Mouse (Mus musculus): ENCODE measurements at regions not wholly inside any gene's neighbourhood (a gene's known extent, or its start where the extent isn't known, plus 50 kb on each side); places are given as distances from the start of the nearest gene placed in this dataset.
A peak's percentile ranks its signal among the peaks of the same experiment; 100 is the strongest.
"Not testable (repeated sequence)": the region's sequence is repeated elsewhere in the genome, so short reads cannot be mapped to it uniquely, and the experiment has no call there.

DNA sequence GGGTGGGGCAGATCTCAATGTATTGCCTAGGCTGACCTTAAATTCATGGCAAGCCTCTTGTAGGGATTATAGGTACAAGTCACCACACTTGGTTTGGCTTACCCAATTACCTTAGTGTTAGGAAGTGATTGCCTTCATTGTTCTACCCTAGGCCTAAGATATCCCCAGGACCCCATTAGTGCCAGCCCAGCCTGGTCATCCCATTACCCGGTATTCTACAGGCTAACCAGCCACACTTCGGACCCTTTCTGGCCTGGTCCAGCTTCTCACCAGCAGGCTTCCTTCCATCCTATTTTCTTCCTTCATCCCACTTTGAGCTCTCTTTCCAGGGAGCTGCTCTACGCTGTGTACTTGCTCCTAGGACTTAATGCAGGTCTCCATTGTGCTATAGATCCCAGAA lies 59.5 kb downstream of the Tex35 start:
- no peak for ATAC-seq
- 81% methylated on average over 3 of the region's 3 CpGs for WGBS
- H3K36me3 ChIP-seq, result no peaks in the 10 kb centered on the region

DNA sequence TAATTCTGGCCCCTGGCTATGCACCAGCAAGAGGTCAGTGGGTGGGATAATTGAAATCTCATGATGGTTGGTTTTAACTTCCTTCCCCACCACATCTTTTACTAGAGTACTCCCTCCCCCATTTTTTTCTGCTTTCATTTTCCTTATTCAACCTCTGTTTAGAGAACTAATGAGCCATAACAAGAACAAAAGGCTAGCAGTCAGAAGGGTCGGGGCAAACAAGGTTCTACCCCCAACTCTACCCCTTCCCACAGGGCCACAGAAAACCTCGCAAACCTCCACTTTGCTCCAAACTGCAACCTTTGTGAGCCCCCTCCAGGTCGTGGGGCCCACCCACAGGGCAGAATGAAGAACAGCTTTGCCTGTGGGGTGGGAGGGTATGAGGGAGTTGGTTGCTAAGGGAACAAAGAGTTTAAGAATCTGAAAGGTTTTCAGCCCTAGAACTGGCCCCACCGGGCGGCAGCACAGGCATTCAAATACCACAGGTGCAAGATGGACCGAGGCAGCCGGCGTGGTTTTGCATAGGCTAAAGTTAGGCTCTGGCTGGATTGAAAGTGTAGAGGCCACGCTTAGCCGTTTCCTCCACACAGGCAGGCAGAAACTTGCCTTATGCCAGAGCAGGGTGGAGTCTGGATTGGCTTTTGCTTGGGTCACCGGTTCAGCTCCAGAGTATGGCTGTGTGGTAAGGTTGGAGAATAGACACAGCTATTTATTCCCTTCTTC lies 60.1 kb downstream of the Tex35 start:
- no peak overlapping the region for H3K4me2 ChIP-seq (replicated peaks)

More for the DNA sequence above, 59.5 kb downstream of the Tex35 start:
- Histone ChIP-seq H3K9ac (replicated peaks) (no peak overlapping the region), H3K9me3 (no peaks in the 10 kb centered on the region), H3K4me1 (replicated peaks) (peaks cover 22% of the 10 kb centered on the region), H3K4me3 (replicated peaks) (no peak overlapping the region), H3K27ac (no peak overlapping the region), H3K27me3 (no peaks in the 10 kb centered on the region; the same call in 1 of the 2 replicates), H3K4me2 (replicated peaks) (no peak overlapping the region)

DNA sequence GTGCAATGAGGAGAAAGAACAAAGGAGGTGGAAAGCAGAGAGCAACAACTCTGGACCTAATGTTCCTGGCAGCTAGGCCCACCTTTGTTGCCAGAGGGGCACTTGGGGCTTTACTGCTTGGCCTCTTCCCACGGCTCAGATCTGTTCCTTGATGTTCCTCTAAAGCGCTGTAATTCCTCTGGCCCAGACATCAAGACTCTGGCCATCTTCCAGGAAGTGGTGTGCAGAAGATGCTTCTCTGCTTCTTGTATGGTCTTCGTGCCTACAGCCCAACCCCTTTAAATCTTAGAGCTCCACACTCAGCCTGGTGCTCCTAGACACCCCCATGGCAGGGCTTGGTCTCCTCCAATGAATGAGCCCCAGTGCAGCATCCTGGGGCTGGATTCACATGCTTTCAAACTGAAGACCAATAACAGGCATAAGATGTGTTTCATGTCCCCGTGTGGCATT lies 60.7 kb downstream of the Tex35 start:
- 45% methylated on average over 4 of the region's 4 CpGs for WGBS
- no peak overlapping the region for H3K4me3 ChIP-seq (replicated peaks)
- no peak overlapping the region for H3K9ac ChIP-seq (replicated peaks)
- ATAC-seq, result peak; percentile 43; the same call in 1 of the 2 replicates
- H3K27me3 ChIP-seq, result no peaks in the 10 kb centered on the region; the same call in 1 of the 2 replicates
- peaks cover 27% of the 10 kb centered on the region for H3K4me1 ChIP-seq (replicated peaks)
- H3K4me2 ChIP-seq (replicated peaks), result no peak overlapping the region
- H3K36me3 ChIP-seq, result no peaks in the 10 kb centered on the region
- no peaks in the 10 kb centered on the region for H3K9me3 ChIP-seq
- no peak overlapping the region for H3K27ac ChIP-seq

More for the DNA sequence above, 60.1 kb downstream of the Tex35 start:
- Histone ChIP-seq H3K9ac (replicated peaks) (no peak overlapping the region), H3K9me3 (no peaks in the 10 kb centered on the region), H3K36me3 (no peaks in the 10 kb centered on the region), H3K4me3 (replicated peaks) (no peak overlapping the region), H3K27me3 (no peaks in the 10 kb centered on the region; the same call in 1 of the 2 replicates), H3K27ac (0 out of 2 replicates have a peak overlapping the region, but pooled peaks have one; percentile 16), H3K4me1 (replicated peaks) (peaks cover 27% of the 10 kb centered on the region)
- ATAC-seq, result peak; percentile 55
- WGBS, result 7% methylated on average over 11 of the region's 11 CpGs

DNA sequence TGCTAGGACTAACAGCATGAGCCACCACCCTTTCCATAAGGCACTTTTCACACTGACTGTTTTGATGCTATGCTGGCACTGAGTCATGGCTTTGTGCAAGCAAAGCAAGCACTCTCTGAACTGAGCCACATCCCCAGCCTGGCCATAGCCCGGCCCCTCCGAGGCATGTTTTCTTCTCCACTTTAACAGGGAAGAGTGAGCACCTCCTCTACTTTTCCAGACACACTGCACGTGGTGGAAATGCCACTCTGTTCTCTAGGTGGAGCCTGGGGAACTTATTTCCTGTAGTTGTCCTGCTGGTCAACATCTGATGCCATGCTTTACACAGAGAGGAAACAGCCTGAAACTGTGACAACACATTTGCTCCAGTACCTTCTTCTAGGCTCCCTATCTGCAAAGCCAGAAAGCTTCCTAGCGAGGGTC lies 61.7 kb downstream of the Tex35 start:
- no peak for ATAC-seq
- 88% methylated on average over 4 of the region's 4 CpGs for WGBS
- Histone ChIP-seq H3K4me3 (replicated peaks) (no peak overlapping the region), H3K27ac (no peak overlapping the region), H3K9ac (replicated peaks) (no peak overlapping the region), H3K4me2 (replicated peaks) (no peak overlapping the region), H3K36me3 (no peaks in the 10 kb centered on the region), H3K4me1 (replicated peaks) (peaks cover 23% of the 10 kb centered on the region), H3K27me3 (no peaks in the 10 kb centered on the region; the same call in 1 of the 2 replicates), H3K9me3 (no peaks in the 10 kb centered on the region)

DNA sequence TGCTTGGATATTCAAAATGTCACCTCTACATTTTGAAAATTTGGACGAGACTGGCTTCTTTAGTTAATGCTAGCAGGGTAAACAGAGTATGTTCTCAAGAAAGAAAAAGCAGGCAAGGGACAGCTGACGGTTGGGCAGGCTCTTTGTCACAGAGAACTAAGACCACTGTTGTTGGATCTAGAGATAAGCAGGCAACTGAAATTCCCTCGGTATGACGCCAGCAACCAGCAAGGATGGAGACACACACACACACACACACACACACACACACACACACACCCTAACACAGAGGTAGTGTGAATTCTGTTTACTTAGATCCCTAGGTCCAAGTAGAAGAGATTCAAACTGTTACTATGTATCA lies 68.7 kb downstream of the Tex35 start:
- WGBS, result 11% methylated on average over 4 of the region's 4 CpGs
- H3K27ac ChIP-seq, result peak overlapping the region; percentile 84
- H3K36me3 ChIP-seq, result no peaks in the 10 kb centered on the region
- no peaks in the 10 kb centered on the region for H3K9me3 ChIP-seq
- H3K27me3 ChIP-seq, result no peaks in the 10 kb centered on the region
- ATAC-seq, result peak; percentile 68
- H3K9ac ChIP-seq (replicated peaks), result no peak overlapping the region
- H3K4me1 ChIP-seq (replicated peaks), result peaks cover 52% of the 10 kb centered on the region
- no peak overlapping the region for H3K4me3 ChIP-seq (replicated peaks)
- H3K4me2 ChIP-seq (replicated peaks), result peak overlapping the region; percentile 27

DNA sequence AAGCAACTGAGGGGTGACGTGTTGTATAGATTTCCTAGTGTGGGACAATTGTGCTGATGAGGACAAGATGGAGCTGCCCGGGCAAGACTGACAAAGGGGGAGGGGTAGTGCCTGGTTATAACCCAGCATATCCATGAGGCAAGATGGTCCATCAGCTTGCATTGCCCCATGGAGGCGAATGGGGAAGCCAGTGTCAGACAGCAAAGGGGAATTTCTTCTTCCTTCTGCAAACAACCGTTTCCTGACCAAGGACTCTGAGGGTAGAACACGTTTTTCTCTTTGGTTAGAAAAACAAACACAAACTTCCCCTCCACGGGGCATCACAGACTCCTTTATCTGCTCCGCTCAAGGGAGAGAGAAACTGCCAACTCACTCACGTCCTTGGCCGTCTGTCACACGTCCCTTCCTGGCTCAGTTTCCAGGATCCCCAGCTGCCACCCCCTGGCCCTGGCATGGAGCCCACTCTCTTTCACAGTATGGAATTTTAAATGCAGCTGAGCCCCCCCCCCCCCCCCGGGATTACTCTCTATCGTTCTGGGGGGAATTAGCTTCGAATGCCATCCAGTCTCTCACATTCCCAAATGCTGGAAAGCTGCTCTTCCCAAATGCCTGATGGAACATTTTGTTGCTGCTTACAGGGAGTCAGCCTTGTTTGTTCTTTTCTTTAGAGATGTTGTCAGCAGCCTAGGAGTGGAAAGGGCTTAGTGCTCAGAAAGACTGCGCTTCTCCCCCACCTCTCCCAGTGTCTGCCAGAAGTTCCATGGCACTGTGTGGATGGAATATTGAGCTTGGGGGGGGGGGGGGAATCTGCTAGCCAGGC lies 69.3 kb downstream of the Tex35 start:
- peak; percentile 89 for ATAC-seq
- Histone ChIP-seq H3K27ac (peak overlapping the region; percentile 84), H3K9ac (replicated peaks) (0 out of 2 replicates have a peak overlapping the region, but pooled peaks have one; percentile 3), H3K4me1 (replicated peaks) (peaks cover 52% of the 10 kb centered on the region), H3K4me2 (replicated peaks) (peak overlapping the region; percentile 27), H3K9me3 (no peaks in the 10 kb centered on the region), H3K4me3 (replicated peaks) (no peak overlapping the region), H3K36me3 (no peaks in the 10 kb centered on the region), H3K27me3 (no peaks in the 10 kb centered on the region)
- WGBS, result 11% methylated on average over 14 of the region's 14 CpGs

DNA sequence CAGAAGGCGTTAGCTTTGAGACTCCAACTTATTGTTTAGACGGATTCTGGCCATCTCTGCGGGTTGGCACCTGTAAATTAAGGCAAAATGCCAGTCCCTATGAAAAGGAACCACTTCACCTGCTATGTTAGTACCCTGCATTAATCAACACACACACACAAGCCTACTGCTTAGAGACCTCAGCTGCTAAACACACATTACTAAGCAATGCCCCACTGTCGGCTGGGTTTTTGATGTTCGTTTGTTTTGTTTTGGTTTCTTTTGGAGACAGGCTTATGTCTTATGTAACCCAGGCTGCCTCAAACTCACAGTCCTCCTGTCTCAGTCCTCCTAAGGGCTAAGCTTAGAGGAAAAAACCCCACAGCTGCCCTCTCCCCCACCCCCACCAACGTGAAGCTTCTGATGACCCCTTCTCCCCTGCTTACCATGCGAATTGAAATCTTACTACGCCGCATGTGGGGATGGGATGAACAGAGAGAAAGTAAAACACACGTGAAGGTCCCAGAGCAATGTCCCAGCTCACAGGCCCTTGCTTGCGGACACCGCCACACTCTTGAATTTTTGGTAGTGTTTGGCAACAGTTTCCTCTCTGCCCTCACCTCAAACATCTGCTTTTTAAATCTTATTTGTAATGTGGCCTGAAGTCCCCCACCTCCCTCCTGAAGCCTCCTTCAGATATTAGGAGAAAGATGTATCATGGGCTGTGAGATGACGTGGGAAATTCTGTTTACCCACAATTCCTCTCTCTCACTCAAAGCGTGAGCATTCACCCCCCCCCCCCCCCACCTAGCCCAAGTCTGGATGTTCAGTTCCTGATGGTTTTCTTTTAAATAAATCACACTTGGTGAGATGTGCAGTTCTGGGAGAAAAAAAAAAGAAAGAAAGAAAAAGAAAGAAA lies 70.1 kb downstream of the Tex35 start:
- no peak overlapping the region for H3K9ac ChIP-seq (replicated peaks)
- no peaks in the 10 kb centered on the region for H3K36me3 ChIP-seq
- WGBS, result 62% methylated on average over 14 of the region's 14 CpGs
- peak overlapping the region; percentile 84 for H3K27ac ChIP-seq
- no peak for ATAC-seq
- no peaks in the 10 kb centered on the region for H3K27me3 ChIP-seq
- no peak overlapping the region for H3K4me3 ChIP-seq (replicated peaks)
- peak overlapping the region; percentile 27 for H3K4me2 ChIP-seq (replicated peaks)
- no peaks in the 10 kb centered on the region for H3K9me3 ChIP-seq
- peaks cover 47% of the 10 kb centered on the region for H3K4me1 ChIP-seq (replicated peaks)

DNA sequence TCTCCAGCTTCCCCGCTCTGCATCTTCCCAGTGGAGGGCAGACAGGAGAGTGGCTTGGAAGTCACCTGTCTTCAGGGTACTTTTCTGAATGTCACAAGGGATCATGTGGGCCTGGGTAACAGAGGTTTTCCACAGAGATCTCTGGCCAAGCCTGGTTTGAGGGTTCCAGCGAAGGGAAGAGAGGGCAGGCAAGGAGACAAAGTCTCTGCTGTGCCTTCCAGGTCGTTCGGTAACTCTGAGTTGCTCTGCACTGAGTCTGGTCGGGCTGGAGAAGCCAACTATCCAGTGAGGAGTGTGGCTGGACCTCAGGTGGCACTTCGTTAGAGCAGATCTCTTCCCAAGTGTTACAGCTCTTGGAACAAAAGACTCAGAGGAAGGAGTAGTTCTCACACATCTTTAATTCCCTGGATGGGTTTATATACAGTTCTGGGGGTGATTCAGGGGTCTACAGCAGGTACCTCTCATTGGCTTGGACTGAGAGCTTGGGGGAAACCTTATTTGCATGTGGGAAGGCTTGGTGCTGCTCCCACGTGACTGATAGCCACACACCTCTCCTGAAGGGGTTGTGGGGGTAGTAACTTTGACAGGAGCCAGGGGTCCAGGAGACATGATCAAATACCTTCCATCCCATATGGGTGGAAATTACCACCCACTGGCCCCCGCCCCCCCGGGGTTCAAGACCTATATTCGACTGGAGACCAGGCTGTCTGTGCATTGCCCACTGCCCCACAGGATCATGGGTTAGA lies 71.1 kb downstream of the Tex35 start:
- H3K27me3 ChIP-seq, result no peaks in the 10 kb centered on the region
- peaks cover 47% of the 10 kb centered on the region for H3K4me1 ChIP-seq (replicated peaks)
- H3K9me3 ChIP-seq, result no peaks in the 10 kb centered on the region
- no peak overlapping the region for H3K4me3 ChIP-seq (replicated peaks)
- no peaks in the 10 kb centered on the region for H3K36me3 ChIP-seq
- WGBS, result 86% methylated on average over 10 of the region's 10 CpGs
- 0 out of 2 replicates have a peak overlapping the region, but pooled peaks have one; percentile 84 for H3K27ac ChIP-seq
- ATAC-seq, result no peak
- no peak overlapping the region for H3K9ac ChIP-seq (replicated peaks)
- H3K4me2 ChIP-seq (replicated peaks), result no peak overlapping the region

DNA sequence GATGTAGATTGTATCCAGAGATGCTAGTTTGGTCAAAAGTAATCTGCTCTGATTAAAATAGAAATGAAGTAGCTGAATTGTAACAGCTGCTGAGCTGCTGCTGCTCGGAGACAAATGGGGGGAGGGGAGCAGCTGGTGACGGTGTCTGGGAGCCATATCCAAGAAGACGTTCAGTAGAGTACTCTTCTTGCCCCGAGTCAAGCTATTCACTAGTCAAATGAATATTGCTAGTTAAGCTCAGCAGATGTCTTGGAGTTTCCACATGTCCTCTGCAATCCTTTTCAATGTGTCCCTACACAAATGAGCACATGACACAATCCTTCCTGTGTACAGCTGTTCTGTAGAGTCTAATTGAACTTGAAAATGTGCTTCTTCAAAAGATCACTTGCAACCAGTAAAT lies 71.7 kb downstream of the Tex35 start:
- Histone ChIP-seq H3K4me3 (replicated peaks) (no peak overlapping the region), H3K4me1 (replicated peaks) (peaks cover 47% of the 10 kb centered on the region), H3K27me3 (no peaks in the 10 kb centered on the region), H3K36me3 (no peaks in the 10 kb centered on the region), H3K9me3 (no peaks in the 10 kb centered on the region), H3K9ac (replicated peaks) (no peak overlapping the region), H3K27ac (no peak overlapping the region), H3K4me2 (replicated peaks) (no peak overlapping the region)
- WGBS, result 19% methylated on average over 4 of the region's 4 CpGs
- ATAC-seq, result no peak

DNA sequence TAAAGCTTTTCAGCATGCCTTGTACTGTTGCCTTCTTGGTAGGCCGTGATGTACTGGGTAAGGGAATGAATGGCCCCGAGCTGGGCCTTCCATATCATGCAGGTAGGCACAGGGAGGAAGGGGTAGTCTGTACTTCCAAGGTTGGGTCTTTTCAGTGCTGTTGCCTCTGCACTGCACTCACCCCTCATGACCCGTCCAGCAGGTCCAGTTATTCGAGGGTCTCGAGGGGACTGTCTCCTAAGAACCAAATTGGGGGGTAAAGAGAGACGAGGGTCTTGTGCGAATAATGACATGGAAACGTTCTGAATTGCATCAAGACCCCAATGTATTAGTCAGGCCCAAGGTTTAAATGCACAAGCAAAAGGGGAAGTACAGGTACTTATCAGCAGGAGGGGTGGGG lies 73.3 kb downstream of the Tex35 start:
- H3K27ac ChIP-seq; H3K4me3 ChIP-seq (replicated peaks); H3K4me2 ChIP-seq (replicated peaks); H3K9ac ChIP-seq (replicated peaks); H3K36me3 ChIP-seq; H3K9me3 ChIP-seq; H3K27me3 ChIP-seq; ATAC-seq: not testable (repeated sequence)
- 96% methylated on average over 8 of the region's 8 CpGs for WGBS
- H3K4me1 ChIP-seq (replicated peaks), result peaks cover 44% of the 10 kb centered on the region

DNA sequence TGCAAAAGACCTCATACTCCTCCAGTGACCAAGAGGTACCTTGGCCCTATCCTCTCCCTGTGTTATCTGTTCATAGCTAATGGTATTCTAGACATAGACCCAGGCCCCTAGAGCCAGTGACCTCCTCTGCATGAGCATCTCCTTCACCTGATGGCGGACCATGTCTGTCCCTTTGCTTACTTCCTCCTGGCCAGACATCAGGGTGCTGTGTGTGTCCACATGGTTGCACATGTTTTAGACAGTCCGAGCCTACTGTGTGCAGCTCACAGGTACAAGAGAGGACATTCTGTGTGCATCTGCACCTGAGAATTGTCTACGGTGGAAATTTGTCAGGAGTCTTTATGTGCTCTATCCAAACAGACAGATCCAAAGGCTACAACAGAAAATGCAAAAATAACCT lies 79.8 kb downstream of the Tex35 start:
- Histone ChIP-seq H3K27me3 (no peaks in the 10 kb centered on the region), H3K9me3 (no peaks in the 10 kb centered on the region), H3K36me3 (no peaks in the 10 kb centered on the region), H3K9ac (replicated peaks) (no peak overlapping the region), H3K4me1 (replicated peaks) (no peaks in the 10 kb centered on the region; the same call in 1 of the 2 replicates), H3K27ac (no peak overlapping the region), H3K4me2 (replicated peaks) (no peak overlapping the region), H3K4me3 (replicated peaks) (no peak overlapping the region)
- WGBS, result 93% methylated on average over 3 of the region's 3 CpGs
- ATAC-seq, result no peak
